Mouse (Mus musculus) activated CD4-positive, CD25-positive, alpha-beta regulatory T cell, adult 9 weeks (primary cell): ENCODE data around the gene Rpe. TPM values are rescaled to one million over a fixed set of nuclear protein-coding genes. Genes with fewer than 3 reads are reported as not detected.

ENCODE experiments used
- polyA plus RNA-seq: library from polyadenylated mRNA; unstranded; fragments of 100-300 nt; shearing (Covaris generic); gene quantifications from one replicate; pipeline ENCODE4 v1.2.1, GENCODE M21; 2017

Rpe gene
- 62.6 TPM for polyA plus RNA-seq

DNA sequence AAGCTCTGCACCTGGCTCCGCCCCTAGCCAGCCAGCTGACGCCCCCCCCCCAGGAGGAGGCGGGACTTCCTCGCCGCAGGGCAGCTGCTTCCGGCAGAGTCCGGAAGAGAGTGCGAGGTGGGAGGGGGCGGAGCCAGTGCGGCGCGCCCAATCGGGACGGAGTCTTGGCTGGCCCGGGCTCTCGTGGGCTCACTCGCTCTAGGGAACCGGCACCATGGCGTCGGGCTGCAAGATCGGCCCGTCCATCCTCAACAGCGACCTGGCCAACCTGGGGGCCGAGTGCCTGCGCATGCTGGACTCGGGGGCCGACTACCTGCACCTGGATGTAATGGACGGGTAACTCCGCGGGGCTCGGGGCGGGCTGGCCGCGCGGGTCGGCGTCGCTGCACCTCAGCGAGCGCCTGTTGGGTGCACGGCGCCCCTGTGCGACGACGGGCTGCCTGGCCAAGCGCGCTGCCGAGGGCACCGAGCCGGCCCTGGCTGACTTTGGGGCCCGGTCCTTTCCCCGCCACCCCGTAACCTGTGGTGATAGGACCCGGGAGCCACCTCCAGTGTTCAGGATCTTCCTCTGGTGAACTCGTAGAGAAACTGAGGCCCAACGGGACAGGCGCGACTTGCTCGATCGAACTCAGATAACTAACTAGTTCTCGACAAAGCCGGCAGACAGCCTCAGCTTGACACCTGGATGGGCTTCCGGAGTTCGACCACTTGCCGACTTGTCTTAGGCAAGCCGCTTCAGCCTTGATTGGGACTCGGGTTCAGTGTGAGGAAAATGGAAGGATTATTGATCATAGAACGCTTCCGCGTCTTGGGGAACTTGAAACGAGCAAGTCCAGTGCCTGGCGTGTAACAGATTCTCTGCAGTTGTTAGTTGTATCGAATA lies at the start of gene Rpe:
Gene Rpe (plus strand): TSS at position 139 of the 883 bp plus-strand sequence.

Other genes starting within 250 kb of the Rpe start
- not detected for gene Unc80, start 232.5 kb upstream of the Rpe start, polyA plus RNA-seq
- 8.8 TPM for gene Kansl1l, start 116.7 kb downstream of the Rpe start, polyA plus RNA-seq
- 39.9 TPM for gene Acadl, start 162.4 kb downstream of the Rpe start, polyA plus RNA-seq
- gene Myl1, start 244.6 kb downstream of the Rpe start, polyA plus RNA-seq = not detected